Mouse (Mus musculus) neural tube, embryonic 14.5 days (tissue): ENCODE results near the gene Prickle1. TPM values are rescaled to one million over a fixed set of nuclear protein-coding genes. Genes with fewer than 3 reads are reported as not detected.

ENCODE experiments used
- ATAC-seq: fragments of 200-750 bp; cut with Nextera tagmentation; 2 replicates; pipeline ENCODE4 v1.8.0; 2017; ENCODE audit warnings: low read depth, mild to moderate bottlenecking, moderate TSS enrichment, moderate library complexity
- H3K27ac ChIP-seq: fragments of 300-500 bp; sonication (generic); 2 replicates; pipeline ENCODE4 v1.5.1; 2014; ENCODE audit warnings: low read depth, mild to moderate bottlenecking, control low read depth, low read length, moderate library complexity, mixed read lengths
- H3K27me3 ChIP-seq: fragments of 300-500 bp; sonication (generic); 2 replicates; pipeline ENCODE4 v1.6.1; 2014; ENCODE audit warnings: low read length; ENCODE audit not compliant: control insufficient read depth, insufficient read depth
- H3K36me3 ChIP-seq: fragments of 300-500 bp; sonication (generic); 2 replicates; pipeline ENCODE4 v1.6.1; 2014; ENCODE audit warnings: low read length, mixed read lengths; ENCODE audit not compliant: control insufficient read depth, insufficient read depth
- H3K4me1 ChIP-seq: fragments of 300-500 bp; sonication (generic); 2 replicates; pipeline ENCODE4 v1.6.1; 2014; ENCODE audit warnings: low read length; ENCODE audit not compliant: control insufficient read depth, insufficient read depth
- H3K4me2 ChIP-seq: fragments of 300-500 bp; sonication (generic); 2 replicates; pipeline ENCODE4 v1.6.1; 2014; ENCODE audit warnings: mild to moderate bottlenecking, low read depth, low read length, control low read depth
- H3K4me3 ChIP-seq: fragments of 300-500 bp; sonication (generic); 2 replicates; pipeline ENCODE4 v1.5.1; 2014; ENCODE audit warnings: low read depth, low read length, control low read depth, mixed read lengths
- H3K9ac ChIP-seq: fragments of 300-500 bp; sonication (generic); replicated peaks from 2 replicates; pipeline ENCODE4 v1.6.1; 2014; ENCODE audit warnings: low read depth, mild to moderate bottlenecking, control low read depth, low read length, mixed read lengths
- H3K9me3 ChIP-seq: fragments of 300-500 bp; sonication (generic); 2 replicates; pipeline ENCODE4 v1.6.1; 2016; ENCODE audit warnings: low read length; ENCODE audit not compliant: control insufficient read depth
- WGBS: fragments of 180-500 bp; shearing (Covaris S2); extraction: QIAGEN DNeasy Blood & Tissue Kit; methylation state at CpG from one replicate; pipeline ENCODE4 v1.1.7; 2014; 5-methylcytosine and 5-hydroxymethylcytosine counted together
- polyA plus RNA-seq: library from polyadenylated mRNA; unstranded; fragments of >200 nt; fragmentation: Nextera tagmentation; extraction: Ambion mirVana; gene quantifications from 2 replicates; pipeline ENCODE4 v1.2.1, GENCODE M21; 2014

Prickle1 gene
- polyA plus RNA-seq, 1 experiment from 2014 or later: 26.9 TPM

DNA sequence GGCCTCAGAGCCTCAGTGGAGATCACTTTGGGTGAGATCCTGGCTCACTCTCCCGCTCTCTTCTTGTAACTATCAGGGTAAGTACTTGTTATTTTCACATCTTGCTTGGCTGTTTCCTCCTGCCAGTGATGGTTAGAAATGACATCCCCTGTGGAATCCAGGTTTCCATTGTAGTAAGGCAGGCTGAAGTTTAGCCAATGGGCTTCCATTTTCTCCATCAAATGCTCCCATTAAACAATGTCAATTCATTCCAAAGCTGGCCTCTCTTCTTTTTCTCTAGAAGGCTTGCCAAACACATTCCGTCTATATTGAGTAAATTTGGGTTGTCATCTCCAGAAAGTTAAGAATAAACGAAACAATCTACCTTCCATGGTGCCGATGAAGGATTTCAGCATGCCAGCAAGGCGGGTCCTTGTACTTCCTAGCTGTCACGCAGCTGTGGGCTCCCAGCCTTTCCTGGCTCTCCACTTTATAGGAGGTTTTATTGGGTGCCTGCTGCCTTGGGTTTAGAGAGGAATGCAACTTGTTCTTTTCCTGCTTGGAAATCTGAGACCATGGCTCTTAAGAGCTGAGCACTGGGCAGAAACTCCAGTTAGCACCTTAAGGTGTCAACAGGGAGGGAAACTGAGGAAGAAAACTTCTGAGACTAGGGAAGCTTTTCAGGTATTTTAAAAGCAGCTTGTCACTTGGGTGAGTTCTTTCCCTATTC, 22.9 kb upstream of the Prickle1 start:
- Histone ChIP-seq H3K4me2 (no peak overlapping the region), H3K9ac (no peak overlapping the region), H3K36me3 (no peaks in the 10 kb centered on the region), H3K4me3 (no peak overlapping the region), H3K27ac (no peak overlapping the region), H3K27me3 (no peaks in the 10 kb centered on the region), H3K4me1 (no peaks in the 10 kb centered on the region), H3K9me3 (no peaks in the 10 kb centered on the region)
- WGBS: 64% methylated on average over 6 of the region's 6 CpGs
- no peak for ATAC-seq

DNA sequence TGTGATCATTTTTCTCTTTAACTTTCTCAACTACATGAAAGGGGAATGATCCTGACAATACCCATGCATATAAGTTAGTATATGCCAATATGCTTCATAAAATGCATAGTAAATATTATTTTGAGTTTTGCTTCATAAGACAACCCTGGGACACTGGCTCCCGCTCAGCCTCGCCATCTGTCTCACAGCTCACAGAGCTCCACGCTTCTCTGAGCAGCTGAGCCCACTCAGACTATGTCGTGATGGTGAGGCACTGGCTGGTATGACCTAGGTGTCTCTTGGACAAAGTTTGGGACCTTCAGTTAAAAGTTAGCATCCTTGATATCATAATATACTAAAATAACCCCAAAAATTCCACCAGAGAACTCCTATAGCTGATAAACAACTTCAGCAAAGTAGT, 20.6 kb upstream of the Prickle1 start:
- Histone ChIP-seq H3K4me3 (no peak overlapping the region), H3K4me2 (no peak overlapping the region), H3K27me3 (no peaks in the 10 kb centered on the region), H3K27ac (no peak overlapping the region), H3K9ac (no peak overlapping the region), H3K36me3 (no peaks in the 10 kb centered on the region), H3K4me1 (no peaks in the 10 kb centered on the region), H3K9me3 (no peaks in the 10 kb centered on the region)
- 96% methylated on average over 4 of the region's 4 CpGs for WGBS
- ATAC-seq: no peak

DNA sequence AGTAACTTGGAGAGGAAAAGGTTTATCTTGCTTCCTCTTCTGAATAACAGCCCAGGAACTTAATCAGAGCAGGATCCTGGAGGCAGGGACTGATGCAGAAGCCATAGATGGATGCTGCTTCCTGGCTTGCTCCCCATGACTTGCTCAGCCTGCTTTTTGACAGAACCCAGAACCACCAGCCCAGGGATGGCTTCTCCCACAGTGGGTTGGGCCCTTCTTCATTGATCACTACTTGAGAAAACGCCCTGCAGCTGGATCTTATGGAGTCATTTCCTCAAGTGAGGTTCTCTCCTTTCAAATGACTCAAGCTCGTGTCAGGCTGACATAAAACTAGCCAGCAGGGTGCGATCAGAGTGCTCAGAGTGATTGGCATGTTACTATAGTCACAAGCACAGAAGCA, 19.3 kb upstream of the Prickle1 start:
- H3K4me2 ChIP-seq: no peak overlapping the region
- no peak overlapping the region for H3K27ac ChIP-seq
- no peaks in the 10 kb centered on the region for H3K36me3 ChIP-seq
- no peak for ATAC-seq
- WGBS: 78% methylated on average over 3 of the region's 3 CpGs
- no peaks in the 10 kb centered on the region for H3K9me3 ChIP-seq
- no peak overlapping the region for H3K4me3 ChIP-seq
- H3K9ac ChIP-seq: no peak overlapping the region
- no peaks in the 10 kb centered on the region for H3K27me3 ChIP-seq
- H3K4me1 ChIP-seq: no peaks in the 10 kb centered on the region

DNA sequence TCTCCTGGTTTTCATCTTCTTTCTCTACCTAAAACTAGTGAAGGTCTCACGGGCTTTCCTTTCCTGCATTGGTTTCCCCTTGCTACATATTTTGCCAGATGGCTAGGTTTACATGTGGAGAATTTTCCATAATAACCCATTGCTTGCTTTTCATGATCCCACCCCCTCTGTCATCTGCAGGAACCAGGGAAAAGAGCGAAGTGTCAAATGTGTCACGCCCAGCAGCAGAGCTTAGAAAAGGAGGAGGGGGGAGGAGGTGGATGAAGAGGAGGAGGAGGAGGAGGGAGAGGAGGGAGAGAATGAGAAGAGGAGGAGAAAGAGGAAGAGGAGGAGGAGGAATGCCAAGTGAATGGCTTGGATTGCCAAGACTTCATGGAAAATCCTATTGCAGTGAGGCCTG, 17.9 kb upstream of the Prickle1 start:
- Histone ChIP-seq H3K27me3 (no peaks in the 10 kb centered on the region), H3K4me3 (no peak overlapping the region), H3K9ac (no peak overlapping the region), H3K9me3 (no peaks in the 10 kb centered on the region), H3K27ac (no peak overlapping the region), H3K4me1 (no peaks in the 10 kb centered on the region), H3K4me2 (no peak overlapping the region), H3K36me3 (no peaks in the 10 kb centered on the region)
- 69% methylated on average over 3 of the region's 3 CpGs for WGBS
- no peak for ATAC-seq

DNA sequence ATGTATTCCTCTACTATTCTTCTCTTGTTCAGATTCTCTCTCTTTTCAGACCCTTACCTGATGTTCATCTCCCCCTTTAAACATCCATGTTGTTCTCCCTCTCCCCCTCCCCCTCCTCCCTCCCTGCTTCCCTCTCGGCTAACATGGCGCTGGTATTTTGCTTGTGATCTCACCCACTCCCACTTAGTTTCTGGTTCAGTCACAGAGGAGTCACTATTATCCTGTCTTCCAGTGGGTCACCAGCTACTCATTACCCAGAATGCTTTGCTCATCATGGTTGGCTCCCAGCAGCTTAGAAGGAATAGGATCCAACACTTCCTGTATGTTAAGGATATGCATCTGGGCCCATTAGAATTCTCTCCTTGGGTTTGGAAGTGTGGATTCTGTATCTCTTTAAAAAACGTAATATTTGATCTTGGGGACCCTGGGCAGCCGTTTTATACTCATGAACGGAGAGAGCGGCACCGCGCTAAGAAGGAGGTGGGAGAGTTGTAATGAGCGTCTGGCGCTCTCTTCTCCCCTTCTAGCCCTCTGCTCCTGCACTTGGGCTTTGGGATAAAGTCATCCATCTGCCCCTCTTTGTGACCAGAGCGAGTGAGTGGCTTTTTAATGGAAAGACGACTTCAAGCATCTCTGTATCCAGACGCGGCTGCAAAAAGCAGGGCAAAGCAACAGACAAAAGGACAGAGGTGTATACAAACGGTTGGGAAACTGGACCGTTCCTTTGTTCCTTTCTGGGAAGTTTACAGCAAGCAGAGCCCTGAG, 16.0 kb upstream of the Prickle1 start:
- H3K9ac ChIP-seq: no peak overlapping the region
- H3K36me3 ChIP-seq: no peaks in the 10 kb centered on the region
- H3K27me3 ChIP-seq: no peaks in the 10 kb centered on the region
- ATAC-seq: no peak
- no peaks in the 10 kb centered on the region for H3K9me3 ChIP-seq
- WGBS: 85% methylated on average over 16 of the region's 16 CpGs
- H3K4me3 ChIP-seq: no peak overlapping the region
- no peaks in the 10 kb centered on the region for H3K4me1 ChIP-seq
- H3K27ac ChIP-seq: no peak overlapping the region
- no peak overlapping the region for H3K4me2 ChIP-seq

DNA sequence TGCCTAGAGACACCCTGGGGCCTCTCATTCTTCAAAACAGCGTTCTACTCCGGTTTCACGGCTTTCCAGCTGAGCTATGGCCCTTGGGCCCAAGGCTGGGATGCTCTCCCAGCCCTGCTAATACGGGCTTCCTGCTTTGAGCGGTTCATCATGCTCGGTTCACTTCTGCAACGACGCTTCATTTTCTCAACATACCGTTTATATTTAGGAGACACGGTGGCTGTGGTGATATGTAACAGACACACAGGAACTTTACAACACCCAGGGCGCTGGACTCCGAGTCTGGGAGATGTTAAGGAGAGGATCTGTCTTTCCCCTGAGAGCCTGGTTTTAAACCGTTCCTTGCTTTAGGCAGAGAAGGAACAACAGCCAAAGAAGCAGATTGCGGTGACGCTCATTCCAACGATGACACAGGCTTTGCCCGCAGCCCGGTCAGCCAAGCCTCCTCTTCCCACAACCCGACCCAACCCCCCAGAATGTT, 15.1 kb upstream of the Prickle1 start:
- no peak overlapping the region for H3K4me2 ChIP-seq
- H3K4me3 ChIP-seq: no peak overlapping the region
- H3K4me1 ChIP-seq: no peaks in the 10 kb centered on the region
- no peak overlapping the region for H3K27ac ChIP-seq
- H3K9me3 ChIP-seq: no peaks in the 10 kb centered on the region
- no peaks in the 10 kb centered on the region for H3K36me3 ChIP-seq
- WGBS: 72% methylated on average over 19 of the region's 19 CpGs
- H3K27me3 ChIP-seq: no peaks in the 10 kb centered on the region
- no peak for ATAC-seq
- H3K9ac ChIP-seq: no peak overlapping the region

DNA sequence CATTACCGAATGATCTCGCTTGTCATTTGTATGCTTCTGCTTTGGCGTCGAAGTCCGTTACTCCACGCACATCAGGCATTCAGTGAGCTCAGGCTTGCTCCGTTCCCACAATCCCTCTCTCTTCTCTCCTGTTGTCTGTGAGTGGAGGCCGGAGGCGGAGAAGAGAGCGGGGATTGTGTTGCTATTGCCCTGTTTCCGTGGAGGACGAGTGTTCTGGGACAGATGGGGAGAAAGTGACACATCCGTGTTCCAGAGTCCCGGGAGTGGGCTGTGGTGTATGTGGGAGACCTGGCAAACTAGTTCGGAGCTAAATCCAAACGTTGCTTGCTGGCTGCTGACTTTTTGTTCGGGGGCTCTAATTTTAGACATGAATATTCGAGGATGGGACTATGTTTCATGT, 14.6 kb upstream of the Prickle1 start:
- no peaks in the 10 kb centered on the region for H3K27me3 ChIP-seq
- no peak overlapping the region for H3K27ac ChIP-seq
- no peaks in the 10 kb centered on the region for H3K36me3 ChIP-seq
- no peak for ATAC-seq
- H3K4me3 ChIP-seq: no peak overlapping the region
- no peaks in the 10 kb centered on the region for H3K4me1 ChIP-seq
- no peak overlapping the region for H3K9ac ChIP-seq
- 86% methylated on average over 18 of the region's 18 CpGs for WGBS
- no peaks in the 10 kb centered on the region for H3K9me3 ChIP-seq
- no peak overlapping the region for H3K4me2 ChIP-seq

DNA sequence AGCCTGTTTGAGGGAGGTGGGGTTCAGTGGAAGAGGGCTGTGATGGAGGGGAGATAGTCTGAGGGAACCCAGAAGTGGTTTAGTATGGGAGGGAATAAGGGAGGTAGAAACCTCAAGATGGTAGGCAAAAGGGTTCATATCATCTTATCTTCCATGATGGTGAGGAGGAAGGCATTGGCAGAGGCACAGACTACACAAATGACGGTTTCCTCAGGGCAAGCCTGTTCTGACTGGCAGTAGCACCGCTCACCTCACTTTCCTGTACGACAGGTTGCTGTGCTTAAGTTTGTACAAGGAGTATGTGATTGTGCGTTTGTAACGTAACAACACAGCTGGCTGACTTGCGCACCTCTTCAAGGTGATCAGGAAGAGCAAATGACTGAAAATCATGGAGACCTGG, 7.2 kb upstream of the Prickle1 start:
- WGBS: 95% methylated on average over 6 of the region's 6 CpGs
- H3K9me3 ChIP-seq: no peaks in the 10 kb centered on the region
- H3K27me3 ChIP-seq: no peaks in the 10 kb centered on the region
- no peak overlapping the region for H3K4me3 ChIP-seq
- H3K27ac ChIP-seq: no peak overlapping the region
- H3K4me2 ChIP-seq: no peak overlapping the region
- no peak for ATAC-seq
- no peaks in the 10 kb centered on the region for H3K36me3 ChIP-seq
- no peak overlapping the region for H3K9ac ChIP-seq
- H3K4me1 ChIP-seq: no peaks in the 10 kb centered on the region

DNA sequence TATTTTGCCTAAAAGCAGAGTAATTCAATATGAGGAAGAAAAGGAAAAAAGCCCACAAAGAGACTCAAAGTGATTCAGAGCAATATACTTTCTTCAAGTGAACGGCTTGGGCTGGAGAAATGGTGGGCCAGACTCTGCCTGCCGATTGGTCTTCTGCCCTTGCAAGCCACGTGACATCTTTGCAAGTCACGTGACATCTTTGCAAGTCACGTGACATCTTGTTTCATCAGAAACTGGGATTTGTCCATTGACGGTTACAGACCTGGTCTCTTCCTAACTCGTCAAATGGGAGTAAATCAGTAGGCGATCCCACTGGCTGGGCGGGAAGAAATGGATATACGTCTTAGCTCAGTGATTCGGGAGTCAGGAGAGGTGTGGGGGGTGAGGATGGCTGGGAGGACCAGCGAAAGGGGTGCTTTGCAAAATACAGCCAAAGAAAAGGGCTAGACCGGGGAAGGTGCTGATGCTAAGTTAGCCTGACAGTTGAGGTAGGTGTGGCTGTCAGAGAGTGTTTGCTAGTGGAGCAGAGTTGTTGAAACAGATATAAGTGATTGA, 5.8 kb upstream of the Prickle1 start:
- no peaks in the 10 kb centered on the region for H3K27me3 ChIP-seq
- no peak for ATAC-seq
- H3K9me3 ChIP-seq: no peaks in the 10 kb centered on the region
- no peak overlapping the region for H3K27ac ChIP-seq
- H3K36me3 ChIP-seq: no peaks in the 10 kb centered on the region
- 93% methylated on average over 13 of the region's 13 CpGs for WGBS
- no peak overlapping the region for H3K9ac ChIP-seq
- no peak overlapping the region for H3K4me3 ChIP-seq
- H3K4me1 ChIP-seq: no peaks in the 10 kb centered on the region
- H3K4me2 ChIP-seq: no peak overlapping the region
